Mouse (Mus musculus): ENCODE measurements around the gene Phf7.
A peak's percentile ranks its signal among the peaks of the same experiment; 100 is the strongest.

The Phf7 gene

GRCm38 (mm10) chr14:31251084-31251604 is at the start of gene Phf7, which contains the start of gene Bap1:
Gene Phf7 (minus strand): TSS chr14:31251317.
Gene Bap1 (plus strand): TSS chr14:31251450.
- peak; percentile 98 for DNase-seq

DNA sequence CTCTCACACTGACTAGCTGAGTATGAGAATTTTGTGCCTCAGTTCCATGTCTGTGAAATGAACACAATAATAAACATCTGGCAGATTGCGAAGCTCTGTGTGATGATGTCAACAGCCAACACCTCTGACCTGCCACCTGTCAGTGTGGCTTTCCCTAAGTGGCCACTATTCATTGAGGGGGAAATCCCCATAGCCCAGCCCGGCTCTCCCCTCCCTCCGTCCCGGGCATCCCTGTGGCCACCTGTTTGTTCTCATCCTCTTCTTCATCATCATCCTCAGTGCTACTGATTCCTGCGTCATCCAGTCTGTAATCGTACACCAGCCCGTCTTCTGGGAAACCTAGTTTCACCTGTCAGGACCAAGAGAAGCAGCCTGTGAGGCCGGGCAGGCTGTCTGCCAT is 34.6 kb upstream of the Phf7 start:
- DNase-seq = no peak

DNA sequence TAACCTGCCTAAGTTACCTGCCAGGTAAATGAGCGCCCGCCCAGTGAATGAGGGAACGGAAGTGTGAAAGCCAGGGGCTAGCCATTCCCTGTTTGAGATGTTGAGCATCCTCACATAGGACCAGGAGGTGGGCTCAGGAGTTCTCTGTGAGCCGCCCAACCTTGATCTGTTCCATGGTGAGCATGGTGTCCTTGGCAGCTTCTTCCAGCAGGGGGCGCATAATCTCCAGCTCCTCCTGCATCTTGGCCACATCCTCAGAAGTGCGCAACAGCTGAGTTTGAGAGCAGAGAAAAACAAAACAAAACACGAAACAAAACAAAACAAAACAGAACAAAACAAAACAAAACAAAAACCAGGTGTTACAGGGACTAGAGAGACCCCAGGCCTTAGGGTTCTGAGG is 21.0 kb upstream of the Phf7 start:
- peak; percentile 83 to 88 for DNase-seq

- DNase-seq = no peak
Measured at GRCm38 (mm10) chr14:31271121-31271520, 20.0 kb upstream of the Phf7 start.

- no peak for DNase-seq
Measured at GRCm38 (mm10) chr14:31269456-31270100, 18.5 kb upstream of the Phf7 start.

DNA sequence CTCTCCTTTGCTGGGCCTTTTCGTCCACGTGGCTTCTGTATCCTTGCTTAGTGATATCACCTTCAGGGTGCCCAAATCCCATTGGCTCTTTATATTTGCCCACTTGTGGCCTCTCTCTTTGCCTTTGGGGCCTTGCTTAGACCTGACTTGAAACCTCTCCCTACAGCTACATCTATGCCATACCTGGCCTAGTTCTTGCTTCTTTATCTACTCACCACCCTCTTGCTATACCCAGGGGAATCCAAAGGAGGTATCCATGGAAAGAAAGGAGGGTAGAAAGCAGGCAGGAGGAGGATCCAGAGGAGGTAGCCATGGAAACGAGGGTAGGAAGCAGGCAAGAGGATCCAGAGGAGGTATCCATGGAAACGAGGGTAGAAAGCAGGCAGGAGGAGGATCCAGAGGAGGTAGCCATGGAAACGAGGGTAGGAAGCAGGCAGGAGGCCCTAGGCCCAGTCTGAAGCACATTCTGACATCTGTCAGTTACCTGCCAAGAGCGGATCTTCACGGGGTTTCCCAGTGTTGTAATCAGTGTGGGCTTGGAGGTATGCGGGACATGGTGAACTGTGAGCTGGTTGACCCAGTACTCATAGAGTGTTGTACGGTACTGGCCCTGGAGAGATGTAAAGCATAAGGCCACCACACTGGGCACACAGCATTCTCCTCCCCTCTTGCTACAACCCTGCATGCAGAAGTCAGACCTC is 17.3 kb upstream of the Phf7 start:
- DNase-seq = no peak

- no peak for DNase-seq
Measured at GRCm38 (mm10) chr14:31267649-31268048, 16.5 kb upstream of the Phf7 start.

DNA sequence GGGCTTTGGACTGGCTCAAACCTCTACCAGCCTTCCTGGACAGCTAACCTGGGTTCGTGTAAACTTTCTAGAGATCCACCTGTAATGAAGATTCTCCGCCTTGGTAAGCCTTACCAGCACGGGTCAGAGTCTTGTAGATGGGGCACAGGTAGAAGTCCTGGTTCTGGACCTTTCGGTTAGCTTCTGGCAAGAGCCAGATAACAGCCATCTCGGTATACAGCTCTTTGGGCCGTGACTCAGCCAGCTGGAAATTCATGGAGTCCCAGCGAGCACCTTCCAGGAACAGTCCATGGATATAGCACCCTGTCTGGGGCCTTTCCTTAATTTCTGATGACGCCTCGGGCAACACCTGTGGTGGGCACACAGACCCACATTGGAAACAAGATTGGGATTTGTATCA is 9.8 kb upstream of the Phf7 start:
- DNase-seq = no peak

DNA sequence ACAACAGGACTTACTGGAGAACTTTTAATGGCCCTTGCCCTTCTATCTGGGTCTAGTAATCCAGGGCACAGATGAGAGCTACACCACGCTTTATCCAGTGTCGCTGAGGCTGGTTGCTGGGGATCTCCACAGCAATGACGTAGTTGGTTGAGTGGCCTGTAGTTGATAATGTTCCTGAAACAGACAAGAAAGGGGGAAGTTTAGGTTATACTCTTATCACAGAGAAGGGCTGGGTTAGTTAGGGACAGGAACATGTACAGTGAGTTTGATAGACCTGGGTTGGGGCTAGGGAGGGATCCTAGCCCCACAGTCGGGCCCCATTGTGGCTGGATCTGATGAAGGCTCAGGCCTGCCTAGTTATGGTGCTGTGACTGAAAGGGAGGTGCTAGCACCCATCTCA is 9.3 kb upstream of the Phf7 start:
- DNase-seq = no peak

DNA sequence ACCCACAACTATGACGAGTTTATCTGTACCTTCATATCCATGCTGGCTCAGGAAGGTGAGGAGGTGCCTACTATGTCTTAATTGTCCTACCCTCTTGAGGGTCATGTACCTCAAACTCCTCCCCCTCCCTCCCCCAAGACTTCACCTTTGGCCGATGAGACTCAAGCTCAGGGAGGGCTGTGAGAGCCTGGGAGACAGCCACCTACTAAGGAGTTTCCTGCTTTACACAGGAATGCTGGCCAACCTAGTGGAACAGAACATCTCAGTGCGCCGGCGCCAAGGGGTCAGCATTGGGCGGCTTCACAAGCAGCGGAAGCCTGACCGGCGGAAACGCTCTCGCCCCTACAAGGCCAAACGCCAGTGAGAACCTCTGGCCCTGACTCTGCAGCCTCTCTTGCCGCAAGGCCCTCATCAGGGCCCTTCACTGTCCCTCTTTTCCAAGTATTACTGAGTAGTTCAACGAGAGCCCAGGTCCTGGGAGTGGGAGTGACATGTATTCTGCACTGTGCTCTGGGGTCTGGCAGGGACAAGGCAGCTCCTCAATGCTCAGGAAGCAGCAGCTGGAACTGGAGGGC is 7.4 kb upstream of the Phf7 start:
- no peak for DNase-seq

- no peak for DNase-seq
Measured at GRCm38 (mm10) chr14:31252091-31252490, 974 bp upstream of the Phf7 start.

DNA sequence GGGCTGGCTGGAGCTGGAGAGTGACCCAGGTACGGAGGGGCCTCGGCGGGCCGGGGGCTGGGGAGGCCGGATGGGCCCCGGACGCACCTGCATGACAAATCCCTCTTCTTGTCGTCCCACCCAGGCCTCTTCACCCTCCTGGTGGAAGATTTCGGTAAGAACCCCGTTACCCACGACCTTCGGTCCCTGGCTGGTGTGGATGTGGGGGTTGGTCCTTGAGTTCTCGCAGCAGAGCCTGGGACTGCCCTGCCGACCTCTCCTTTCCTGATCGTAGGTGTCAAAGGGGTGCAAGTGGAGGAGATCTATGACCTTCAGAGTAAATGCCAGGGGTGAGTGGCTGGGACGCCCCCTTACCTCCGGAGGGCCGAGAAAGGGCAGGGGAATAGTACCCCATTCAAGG is 509 bp upstream of the Phf7 start:
- DNase-seq = no peak

DNA sequence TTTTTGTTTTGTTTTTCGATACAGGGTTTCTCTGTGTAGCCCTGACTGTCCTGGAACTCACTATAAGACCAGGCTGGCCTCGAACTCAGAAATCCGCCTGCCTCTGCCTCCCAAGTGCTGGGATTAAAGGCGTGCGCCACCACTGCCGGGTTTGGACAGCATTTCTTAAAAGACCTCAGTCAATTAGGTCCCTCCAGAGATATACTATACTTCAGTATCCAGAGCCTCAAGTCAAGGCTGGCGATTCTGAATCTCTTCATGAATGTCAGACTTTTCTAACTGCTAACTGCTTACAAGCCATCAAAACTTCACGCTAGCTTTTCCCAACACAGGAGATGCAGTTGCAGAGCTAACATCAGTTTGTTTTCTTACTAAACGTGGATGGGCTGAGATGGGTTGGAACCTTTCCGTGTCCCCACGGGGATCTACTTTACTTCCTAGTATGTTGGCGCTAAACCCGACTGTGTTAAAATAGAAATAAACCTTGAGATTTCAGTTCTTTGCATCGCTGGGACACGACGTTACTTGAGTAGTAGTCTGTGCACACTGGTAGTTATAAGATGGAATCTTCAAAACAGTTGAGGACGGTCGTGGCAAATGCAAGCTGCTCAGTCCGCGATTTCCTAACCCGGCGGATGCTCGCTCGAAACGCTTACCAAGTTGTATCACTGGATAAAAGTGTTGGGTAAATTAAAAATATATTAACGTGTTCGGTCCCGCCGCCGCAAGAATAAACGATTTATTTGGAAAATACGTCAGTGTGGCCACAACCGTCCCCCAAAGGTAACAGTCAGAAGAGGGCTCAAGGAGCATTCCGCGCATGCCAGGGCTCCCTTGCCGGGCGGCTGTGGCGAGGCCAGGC is 664 bp downstream of the Phf7 start:
- DNase-seq = no peak

DNA sequence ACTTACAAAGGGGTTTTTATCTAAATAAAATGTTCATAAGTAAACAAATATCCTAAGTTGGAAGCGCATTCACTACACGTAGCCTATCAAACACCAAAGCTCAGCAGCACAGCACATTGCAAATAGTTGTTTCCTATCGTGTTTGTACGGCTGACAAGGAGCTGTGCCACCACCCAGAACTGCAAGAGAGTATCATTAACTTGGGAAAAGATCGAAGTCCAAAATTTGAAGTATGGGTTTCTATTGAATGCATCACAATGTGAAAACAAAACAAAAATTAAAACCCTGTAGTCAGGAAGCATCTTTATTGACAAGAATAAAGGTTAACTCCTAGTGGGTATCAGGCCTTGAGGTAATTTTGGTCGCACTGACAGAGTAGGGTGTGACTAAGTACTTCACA is 2.7 kb downstream of the Phf7 start:
- no peak for DNase-seq

- no peak for DNase-seq
Measured at GRCm38 (mm10) chr14:31245946-31246345, 5.2 kb downstream of the Phf7 start.

GRCm38 (mm10) chr14:31244777-31245176 is 6.3 kb downstream of the Phf7 start:
- no peak for DNase-seq

GRCm38 (mm10) chr14:31240528-31240927 is 10.6 kb downstream of the Phf7 start:
- DNase-seq = no peak

GRCm38 (mm10) chr14:31237101-31237882 is 13.8 kb downstream of the Phf7 start:
- no peak for DNase-seq

GRCm38 (mm10) chr14:31233996-31234591 is 17.0 kb downstream of the Phf7 start:
- DNase-seq = peak; percentile 84 to 92

DNA sequence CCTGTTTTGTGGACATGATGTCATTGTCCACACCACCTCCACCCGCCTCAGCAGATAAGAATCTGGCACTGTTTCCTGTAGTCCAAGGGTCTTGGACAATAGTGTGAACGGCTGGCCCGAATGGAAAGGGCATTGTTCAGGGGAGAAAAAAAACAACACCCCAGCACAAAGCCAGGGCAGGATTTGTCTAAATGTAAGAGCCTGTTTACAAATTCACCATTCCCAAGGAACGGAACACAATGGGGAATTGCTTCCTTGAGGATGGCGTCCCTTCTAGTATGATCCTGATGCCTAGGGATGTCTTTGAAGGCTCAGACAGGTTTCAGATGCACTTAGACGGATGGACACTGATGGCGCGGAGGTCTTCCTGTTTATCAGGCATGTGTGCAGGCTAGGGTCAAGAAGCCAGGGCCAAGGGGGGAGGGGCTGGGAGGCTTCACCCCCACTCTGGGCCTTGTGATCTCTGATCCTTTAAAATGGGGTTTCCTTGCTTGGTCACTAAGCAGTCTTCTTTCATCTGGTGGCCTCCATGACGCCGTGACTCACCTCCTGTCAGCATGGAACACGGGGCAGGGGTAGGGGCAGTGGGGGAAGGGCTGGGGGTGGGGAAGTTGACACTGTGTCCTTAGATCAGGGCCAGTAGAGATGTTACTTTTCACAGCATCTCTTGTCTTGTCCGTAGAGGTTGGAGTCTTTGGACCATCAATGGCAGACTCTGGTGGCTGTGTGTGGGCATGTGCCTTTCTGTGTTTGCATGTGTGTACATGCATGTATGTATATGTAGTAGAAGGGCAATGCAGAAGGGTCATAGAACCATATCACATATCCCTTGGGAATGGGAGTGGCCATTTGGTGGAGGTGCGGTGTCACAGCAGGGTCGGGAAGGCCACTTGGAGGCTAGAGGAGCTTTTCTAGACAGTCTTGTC is 17.8 kb downstream of the Phf7 start:
- no peak for DNase-seq

Measured in cerebellum, postnatal 25 days (tissue).